Mouse (Mus musculus): ENCODE measurements at regions not wholly inside any gene's neighbourhood (a gene's known extent, or its start where the extent isn't known, plus 50 kb on each side); places are given as distances from the start of the nearest gene placed in this dataset.

DNA sequence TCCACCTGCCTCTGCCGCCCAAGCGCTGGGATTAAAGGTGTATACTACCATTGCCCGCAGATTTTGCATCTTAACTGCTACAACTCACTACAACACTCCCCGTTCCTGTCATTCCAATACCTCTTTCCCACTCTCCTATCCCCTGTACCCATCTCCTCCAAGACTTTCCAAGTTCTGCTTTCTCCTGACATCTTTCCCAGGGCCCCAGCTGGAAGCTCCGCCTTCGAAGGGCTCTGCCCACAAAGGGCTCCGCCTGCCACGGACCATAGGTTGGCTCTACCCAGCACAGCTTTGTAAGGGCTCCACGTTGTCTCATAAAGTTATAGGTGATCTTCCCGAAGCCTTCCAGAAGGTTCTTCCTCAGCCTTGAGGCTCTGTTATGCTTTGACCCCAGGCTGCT, 217.1 kb upstream of the Nfe2l3 start:
- no peak for TF ChIP-seq USF1 (IDR thresholded peaks at IDR 0.05; ENCODE audit: low read depth, low read length)
- no peak for TF ChIP-seq ETS1 (conservative IDR thresholded peaks at IDR 0.05; ENCODE audit: low read depth, low read length)
- no peak for TF ChIP-seq MAFK (IDR thresholded peaks at IDR 0.05; ENCODE audit: insufficient replicate concordance, low read length)
- no peak for TF ChIP-seq SMC3 (IDR thresholded peaks at IDR 0.05; ENCODE audit: low read depth, low read length)
- no peak for TF ChIP-seq ZKSCAN1 (IDR thresholded peaks at IDR 0.05; ENCODE audit: borderline replicate concordance, low read depth, low read length)
- no peak for TF ChIP-seq MEF2A (IDR thresholded peaks at IDR 0.05; ENCODE audit: borderline replicate concordance, low read depth, low read length)
- TF ChIP-seq RAD21 (IDR thresholded peaks at IDR 0.05; ENCODE audit: low read depth, low read length) = no peak
- TF ChIP-seq HCFC1 (IDR thresholded peaks at IDR 0.05; ENCODE audit: low read depth, low read length) = no peak
- no peak for TF ChIP-seq KAT2A (IDR thresholded peaks at IDR 0.05; ENCODE audit: insufficient replicate concordance, low read length)
- TF ChIP-seq JUN (IDR thresholded peaks at IDR 0.05; ENCODE audit: insufficient read depth, low read depth, low read length) = no peak
- no peak for TF ChIP-seq SIN3A (IDR thresholded peaks at IDR 0.05; ENCODE audit: low read length)
- TF ChIP-seq USF2 (conservative IDR thresholded peaks at IDR 0.05; ENCODE audit: low read depth, low read length) = no peak
- no peak for TF ChIP-seq ZNF384 (IDR thresholded peaks at IDR 0.05; ENCODE audit: low read depth, low read length)
- no peak for TF ChIP-seq IRF4 (IDR thresholded peaks at IDR 0.05; ENCODE audit: low read depth, low read length)
- TF ChIP-seq POLR2AphosphoS2 (IDR thresholded peaks at IDR 0.05; ENCODE audit: low read depth, low read length) = no peak
- TF ChIP-seq POLR2A (IDR thresholded peaks at IDR 0.05; ENCODE audit: low read depth, low read length) = no peak
- Histone ChIP-seq H3K79me2 (replicated peaks; ENCODE audit: control insufficient read depth, extremely low read depth, insufficient read depth, poor library complexity, severe bottlenecking) (no peaks in the 10 kb centered on the region), H3K4me1 (ENCODE audit: control insufficient read depth in 1 of 2, insufficient read depth in 2 of 2) (peaks cover 0 to 12% of the 10 kb centered on the region in 2 experiments; a peak in 2 of 4 replicates), H3K4me3 (replicated peaks in 1 of 3; ENCODE audit: low read depth in 2 of 3, low read length in 2 of 3, poor library complexity in 1 of 3) (no peak overlapping the region), H3K9me3 (replicated peaks; ENCODE audit: low read length) (no peaks in the 10 kb centered on the region), H3K27ac (ENCODE audit: insufficient read depth, low read depth) (no peak overlapping the region), H3K27me3 (replicated peaks) (peaks cover 2% of the 10 kb centered on the region), H3K36me3 (replicated peaks in 1 of 2; ENCODE audit: control insufficient read depth in 1 of 2, insufficient read depth in 1 of 2, low read length in 1 of 2) (no peaks in the 10 kb centered on the region), H3K9ac (ENCODE audit: insufficient read depth, low read depth) (no peak overlapping the region), H3K4me2 (ENCODE audit: insufficient read depth, low read depth, poor library complexity, severe bottlenecking) (no peak overlapping the region)
- dilution Hi-C loops (cut with MboI; ENCODE audit: extremely low pct_ligation_motif_present, extremely low pct_unique_long_range_greater_than_20kb, low sequenced_read_pairs) = no loop called here
- DNase-seq (ENCODE audit: extremely low read depth) = no peak
- in situ Hi-C loops (cut with MboI; ENCODE audit: low pct_ligation_motif_present, low pct_unique_long_range_greater_than_20kb, low sequenced_read_pairs) = loop anchor here (10.0 kb wide), 2 partner anchors 149 to 1009 kb away; partner anchors contain the start of gene Hoxa7

DNA sequence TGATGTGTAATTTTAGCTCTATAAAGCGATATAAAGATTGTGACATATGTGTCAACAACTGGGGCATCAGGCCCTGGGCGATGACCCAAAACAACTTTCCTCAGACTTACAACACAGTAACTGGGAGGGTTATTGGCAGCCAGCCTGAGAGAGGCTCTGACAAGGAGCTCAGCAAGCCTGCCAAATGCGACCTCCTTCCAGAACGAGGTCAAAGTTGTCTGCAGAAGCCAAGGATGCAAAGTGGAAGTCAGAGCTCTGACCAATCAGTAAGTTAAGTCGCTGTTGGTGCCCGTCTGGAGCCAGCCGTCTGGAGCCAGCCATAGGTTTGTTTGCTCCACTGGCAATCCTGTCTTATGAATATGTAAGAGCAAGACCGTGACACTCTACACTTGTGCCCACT, 216.0 kb upstream of the Nfe2l3 start:
- in situ Hi-C loops (cut with MboI; ENCODE audit: low pct_ligation_motif_present, low pct_unique_long_range_greater_than_20kb, low sequenced_read_pairs) = loop anchor here (10.0 kb wide), 2 partner anchors 148 to 1008 kb away; partner anchors contain the start of gene Hoxa7
- H3K27ac ChIP-seq (ENCODE audit: insufficient read depth, low read depth) = no peak overlapping the region
- TF ChIP-seq E2F4 (IDR thresholded peaks at IDR 0.05; ENCODE audit: insufficient replicate concordance, low read depth, low read length) = no peak
- TF ChIP-seq NRF1 (IDR thresholded peaks at IDR 0.05; ENCODE audit: low read depth, low read length) = no peak
- TF ChIP-seq EP300 (IDR thresholded peaks at IDR 0.05; ENCODE audit: low read length) = no peak
- no peak for TF ChIP-seq USF2 (conservative IDR thresholded peaks at IDR 0.05; ENCODE audit: low read depth, low read length)
- no peak for TF ChIP-seq SMC3 (IDR thresholded peaks at IDR 0.05; ENCODE audit: low read depth, low read length)
- TF ChIP-seq PAX5 (IDR thresholded peaks at IDR 0.05; ENCODE audit: low read length) = no peak
- TF ChIP-seq POLR2A (IDR thresholded peaks at IDR 0.05; ENCODE audit: low read depth, low read length) = no peak
- no peak for TF ChIP-seq ZKSCAN1 (IDR thresholded peaks at IDR 0.05; ENCODE audit: borderline replicate concordance, low read depth, low read length)
- no peak for TF ChIP-seq POLR2AphosphoS2 (IDR thresholded peaks at IDR 0.05; ENCODE audit: low read depth, low read length)
- dilution Hi-C loops (cut with MboI; ENCODE audit: extremely low pct_ligation_motif_present, extremely low pct_unique_long_range_greater_than_20kb, low sequenced_read_pairs) = no loop called here
- no peak for DNase-seq (ENCODE audit: extremely low read depth)
- peaks cover 2% of the 10 kb centered on the region for H3K27me3 ChIP-seq (replicated peaks)
- no peak overlapping the region for H3K4me2 ChIP-seq (ENCODE audit: insufficient read depth, low read depth, poor library complexity, severe bottlenecking)
- peaks cover 0 to 6% of the 10 kb centered on the region in 2 experiments; a peak in 2 of 4 replicates for H3K4me1 ChIP-seq (ENCODE audit: control insufficient read depth in 1 of 2, insufficient read depth in 2 of 2)
- H3K4me3 ChIP-seq (replicated peaks in 1 of 3; ENCODE audit: low read depth in 2 of 3, low read length in 2 of 3, poor library complexity in 1 of 3) = no peak overlapping the region
- H3K9me3 ChIP-seq (replicated peaks; ENCODE audit: low read length) = no peaks in the 10 kb centered on the region
- no peaks in the 10 kb centered on the region for H3K79me2 ChIP-seq (replicated peaks; ENCODE audit: control insufficient read depth, extremely low read depth, insufficient read depth, poor library complexity, severe bottlenecking)
- H3K9ac ChIP-seq (ENCODE audit: insufficient read depth, low read depth) = no peak overlapping the region
- no peaks in the 10 kb centered on the region for H3K36me3 ChIP-seq (replicated peaks in 1 of 2; ENCODE audit: control insufficient read depth in 1 of 2, insufficient read depth in 1 of 2, low read length in 1 of 2)
